Mouse (Mus musculus): ENCODE measurements around the gene Pdx1.

Gene Pdx1

GRCm38 (mm10) chr5:147284365-147284764 lies 14.6 kb downstream of the Pdx1 start:
- no peak for DNase-seq (ENCODE audit: low spot score in 2 of 2)

DNA sequence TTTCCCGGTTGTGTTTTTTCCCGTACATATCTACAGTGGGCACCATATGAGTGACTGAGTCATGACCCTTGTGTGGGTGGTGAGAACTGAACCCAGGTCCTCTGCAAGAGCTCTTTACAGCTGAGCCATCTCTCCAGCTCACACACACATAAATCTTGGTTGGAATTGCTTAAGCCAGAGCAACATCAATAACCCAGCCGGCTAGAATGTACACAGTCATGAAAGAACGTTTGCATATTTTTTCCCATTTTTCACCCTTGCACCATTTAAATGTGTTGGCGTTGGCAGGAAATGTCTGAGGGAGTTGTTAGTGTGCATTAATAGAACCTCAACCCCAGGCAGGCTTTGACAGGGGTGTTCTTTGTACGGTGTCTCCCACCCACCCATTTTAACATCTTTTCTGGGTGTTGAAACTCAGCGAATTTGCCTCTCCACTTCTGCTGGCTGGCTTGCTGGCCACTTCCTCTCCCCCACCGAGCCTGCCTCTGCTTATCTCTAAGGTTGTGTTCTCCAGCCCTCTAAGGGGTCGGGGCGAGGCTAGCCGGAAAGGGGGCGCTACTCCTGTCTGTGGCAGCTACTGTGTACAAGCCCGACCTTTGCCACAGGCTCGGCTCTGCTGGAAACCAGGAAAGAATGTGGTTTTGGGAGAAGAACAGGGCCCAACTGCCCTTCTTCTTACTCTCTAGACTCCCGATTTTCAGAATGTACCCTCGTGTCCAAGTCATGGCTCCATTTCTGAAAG lies 22.2 kb downstream of the Pdx1 start:
- DNase-seq (ENCODE audit: low spot score in 2 of 2), result no peak

GRCm38 (mm10) chr5:147292506-147293120 lies 22.9 kb downstream of the Pdx1 start:
- no peak for DNase-seq (ENCODE audit: low spot score in 2 of 2)

DNA sequence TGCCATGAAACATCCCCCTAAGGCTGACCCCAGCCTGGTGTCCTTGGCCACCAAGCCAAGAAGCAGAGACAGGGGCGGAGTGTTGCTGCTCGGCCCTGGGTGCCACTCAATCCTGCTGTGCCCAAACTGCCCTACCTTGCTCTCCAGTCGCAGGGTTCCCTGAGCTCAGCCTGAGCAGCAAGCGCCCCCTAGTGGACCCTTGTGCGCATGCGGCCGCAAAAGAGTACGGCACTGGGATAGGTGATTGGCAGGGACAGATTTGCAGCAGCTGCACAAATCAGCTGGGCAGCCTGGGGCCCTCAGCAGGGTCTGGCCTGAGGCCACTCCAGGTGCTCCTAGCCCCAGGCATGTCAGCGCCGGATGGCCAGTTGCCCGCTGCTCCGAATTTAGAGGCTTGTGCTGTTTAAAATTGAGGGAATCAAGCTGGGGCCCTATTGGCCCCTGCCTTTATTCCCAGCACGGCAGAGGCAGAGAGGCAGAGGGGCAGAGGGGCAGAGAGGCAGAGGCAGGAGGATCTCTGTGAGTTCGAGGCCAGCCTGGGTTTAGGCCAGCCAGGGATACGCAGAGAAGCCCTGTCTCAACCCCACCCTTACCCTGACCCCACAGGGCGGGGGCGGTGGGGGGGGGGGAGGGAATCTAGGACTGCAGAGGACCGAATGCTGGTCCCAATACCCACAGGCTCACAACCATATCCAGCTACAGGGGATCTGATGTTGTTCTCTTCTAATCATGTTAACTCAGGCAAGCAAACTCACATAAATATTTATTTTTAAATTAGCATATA lies 23.6 kb downstream of the Pdx1 start:
- DNase-seq (ENCODE audit: low spot score in 2 of 2), result peak; percentile 41 to 66

- no peak for DNase-seq (ENCODE audit: low spot score in 2 of 2)
These were observed 24.4 kb downstream of the Pdx1 start for GRCm38 (mm10) chr5:147294121-147294520.

DNA sequence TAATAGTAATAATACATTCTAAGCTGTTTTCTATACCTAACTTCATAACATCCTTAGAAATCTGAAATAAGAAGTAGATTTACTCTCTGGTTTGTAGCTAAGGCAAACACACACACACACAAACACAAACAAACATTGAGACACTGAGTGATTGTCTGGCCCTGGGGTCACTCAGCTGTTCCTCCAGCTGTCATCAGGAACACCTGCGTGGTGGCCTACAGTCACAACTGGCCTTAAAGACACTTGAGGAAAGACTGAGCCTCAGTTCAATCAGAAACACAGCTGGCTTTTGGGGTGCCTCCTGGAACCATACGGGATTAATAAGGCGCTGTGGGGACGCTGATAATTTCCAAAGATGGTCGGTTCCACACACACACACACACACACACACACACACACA lies 27.5 kb downstream of the Pdx1 start:
- no peak for DNase-seq (ENCODE audit: low spot score in 2 of 2)

- no peak for DNase-seq (ENCODE audit: low spot score in 2 of 2)
These were observed 29.7 kb downstream of the Pdx1 start for GRCm38 (mm10) chr5:147299255-147300000.

- DNase-seq (ENCODE audit: low spot score in 2 of 2), result no peak
These were observed 30.2 kb downstream of the Pdx1 start for GRCm38 (mm10) chr5:147300001-147300363.

DNA sequence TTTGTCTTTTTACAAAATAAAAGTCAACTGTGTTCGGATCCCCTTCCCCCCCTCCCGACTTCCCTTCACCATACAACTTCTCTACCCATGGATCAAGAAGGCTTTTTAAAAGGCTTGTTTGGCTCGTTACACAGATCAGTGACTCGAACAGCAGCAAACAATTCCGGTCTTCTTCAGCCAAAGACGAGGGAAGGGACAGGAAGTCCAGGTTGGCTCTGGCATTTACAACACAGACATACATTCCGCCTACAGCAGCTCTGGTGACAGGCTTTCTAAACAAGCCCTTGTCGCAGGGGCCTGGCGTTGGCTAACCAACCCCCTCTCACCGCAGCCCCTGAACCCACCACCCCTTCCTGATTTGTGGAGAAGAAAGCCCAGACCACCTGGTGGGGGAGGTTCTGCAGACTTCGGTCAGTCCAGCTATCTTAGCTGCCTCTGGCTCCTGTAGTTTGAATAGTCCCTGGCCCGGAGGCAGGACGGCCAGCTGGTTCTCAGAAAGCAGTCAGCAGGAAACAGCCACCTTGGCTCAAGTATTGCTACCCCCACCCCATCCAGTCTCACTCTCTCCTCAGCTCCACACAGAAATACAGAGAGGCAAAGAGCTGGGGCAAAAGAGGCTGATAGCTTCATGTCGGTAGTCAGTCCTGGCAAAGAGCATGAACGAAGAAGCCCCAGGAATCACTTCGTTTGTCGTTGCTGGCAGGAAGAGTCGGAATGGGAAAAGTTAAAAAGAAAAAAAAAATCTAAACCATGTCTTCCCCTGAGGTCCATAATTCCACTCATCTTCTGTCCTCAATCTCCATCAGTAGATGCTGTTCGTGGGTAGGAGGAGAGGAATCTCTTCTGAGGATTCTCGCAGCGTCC lies 31.4 kb downstream of the Pdx1 start:
- no peak for DNase-seq (ENCODE audit: low spot score in 2 of 2)

GRCm38 (mm10) chr5:147301781-147302070 lies 32.0 kb downstream of the Pdx1 start:
- DNase-seq (ENCODE audit: low spot score in 2 of 2), result no peak

- no peak for DNase-seq (ENCODE audit: low spot score in 2 of 2)
These were observed 32.4 kb downstream of the Pdx1 start for GRCm38 (mm10) chr5:147302141-147302540.

- no peak for DNase-seq (ENCODE audit: low spot score in 2 of 2)
These were observed 33.1 kb downstream of the Pdx1 start for GRCm38 (mm10) chr5:147302746-147303400.

DNA sequence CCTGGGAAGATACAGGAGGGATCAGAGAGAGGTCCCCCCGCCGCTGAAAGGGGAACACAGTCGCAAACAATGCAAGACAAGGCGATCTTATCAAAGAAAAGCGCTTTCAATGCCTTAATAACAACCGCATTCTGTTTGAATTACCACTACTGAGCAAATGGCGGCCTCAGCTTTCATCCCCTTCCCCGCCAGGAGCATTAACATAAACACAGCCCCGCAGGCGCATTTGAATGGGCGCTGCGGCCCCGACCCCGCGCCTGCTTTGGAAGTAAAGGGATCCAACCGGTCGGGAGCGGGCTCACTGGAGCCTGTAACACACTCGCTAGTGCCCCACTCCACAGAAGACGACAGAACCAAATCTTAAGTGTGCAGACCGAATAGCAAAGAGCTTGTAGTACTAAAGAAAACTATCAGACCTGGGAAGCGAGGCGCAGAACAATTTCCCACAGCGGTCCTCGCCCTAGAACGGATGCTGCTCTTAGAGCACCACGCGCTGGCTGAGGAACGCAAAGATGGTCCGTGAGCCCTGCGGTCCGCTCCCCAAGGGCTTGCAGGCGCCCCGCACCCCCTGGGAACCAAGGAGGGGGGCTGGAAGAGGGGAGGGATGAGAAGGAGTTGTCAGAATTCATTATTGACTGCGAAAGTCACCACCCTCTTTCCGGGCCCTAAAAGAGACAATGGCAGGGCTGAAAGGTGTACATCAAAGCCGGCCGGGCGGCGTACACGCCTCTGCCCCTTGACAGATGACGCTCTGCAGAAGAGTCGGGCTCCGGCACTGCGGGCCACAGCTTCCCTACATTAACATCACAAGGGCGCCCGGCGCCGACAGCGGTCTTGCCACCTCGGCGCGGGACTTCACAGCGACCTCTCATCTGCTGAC lies 34.8 kb downstream of the Pdx1 start:
- DNase-seq (ENCODE audit: low spot score in 2 of 2), result no peak

- no peak for DNase-seq (ENCODE audit: low spot score in 2 of 2)
These were observed 35.4 kb downstream of the Pdx1 start for GRCm38 (mm10) chr5:147305166-147305565.

GRCm38 (mm10) chr5:147305856-147306637 lies 36.3 kb downstream of the Pdx1 start:
- DNase-seq (ENCODE audit: low spot score in 2 of 2), result no peak

DNA sequence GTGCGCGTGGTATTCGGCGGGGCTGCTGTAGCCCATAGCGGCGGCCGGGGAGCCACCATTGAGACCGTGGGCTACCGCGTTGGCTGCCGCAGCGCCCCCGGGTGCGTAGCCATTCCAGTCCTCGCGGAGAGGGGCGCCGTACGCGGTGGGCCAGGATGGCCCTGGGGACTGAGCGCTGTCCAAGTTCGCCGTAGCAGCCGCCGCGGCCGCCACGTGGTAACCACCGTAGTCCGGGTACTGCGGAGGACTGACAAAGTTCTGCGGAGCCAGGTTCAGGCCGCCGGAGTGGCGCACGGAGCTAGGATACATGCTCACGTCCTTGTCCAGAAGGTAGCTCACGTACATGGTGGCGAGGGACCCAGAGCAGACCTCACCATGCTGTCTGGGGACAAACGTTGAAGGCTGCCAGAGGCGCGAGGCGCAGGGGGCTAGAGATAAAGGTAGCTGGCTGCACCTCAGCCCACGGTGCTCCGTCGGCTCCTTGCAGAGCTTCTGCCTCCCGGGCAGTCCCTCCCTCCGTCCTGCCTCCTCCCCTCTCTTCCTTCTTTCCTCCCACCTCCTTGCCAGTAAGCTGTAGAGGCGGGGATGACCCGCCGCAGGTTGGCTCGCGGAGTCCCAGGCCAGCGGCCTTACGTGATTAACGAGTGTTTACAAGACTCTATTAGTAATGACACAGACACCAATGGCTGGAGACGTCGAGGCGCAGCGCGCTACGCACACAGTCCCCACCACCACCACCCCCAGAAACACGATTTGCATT lies 37.1 kb downstream of the Pdx1 start, which contains the start of gene Cdx2:
Cdx2 (minus strand) TSS at position 633 of the 760 bp plus-strand sequence.
- no peak for DNase-seq (ENCODE audit: low spot score in 2 of 2)

DNA sequence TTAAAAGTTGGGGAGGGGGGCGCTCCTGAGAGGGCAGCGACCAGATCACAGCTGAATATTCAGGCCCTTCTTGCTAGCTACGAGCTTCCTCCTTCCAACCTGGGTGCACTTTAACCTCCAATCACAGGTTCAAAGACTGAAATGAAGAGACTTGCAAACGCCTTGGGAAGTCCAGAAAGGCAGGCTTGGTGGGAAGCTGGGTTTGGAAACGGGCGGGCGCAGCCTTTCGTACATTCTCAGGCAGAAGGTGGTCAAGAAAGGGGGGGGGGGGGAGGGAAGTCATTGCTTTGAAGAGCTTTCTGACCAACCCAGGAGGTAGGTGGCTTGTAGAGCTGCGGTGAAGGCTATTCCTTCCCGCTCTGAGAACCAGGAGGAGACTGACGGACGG lies 37.6 kb downstream of the Pdx1 start:
- DNase-seq (ENCODE audit: low spot score in 2 of 2), result no peak

DNA sequence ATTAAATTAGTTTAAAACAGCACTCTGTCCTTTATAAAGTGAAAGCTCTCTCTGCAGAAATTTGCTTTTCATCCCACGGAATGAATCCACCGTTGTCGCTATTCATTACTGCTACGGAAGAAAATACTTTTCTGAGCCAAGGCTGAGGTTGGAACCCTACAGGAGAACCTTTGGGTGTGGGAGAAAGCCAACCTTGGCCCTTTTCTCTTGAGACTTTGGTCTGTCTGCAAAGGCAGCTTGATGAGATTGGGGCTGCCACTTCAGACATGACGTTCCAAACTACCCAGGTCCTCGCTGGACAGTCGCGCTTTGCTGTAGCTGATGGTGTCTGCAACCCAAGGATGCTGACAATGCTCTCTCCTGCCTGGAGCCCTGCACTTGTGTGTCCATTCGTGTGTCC lies 38.7 kb downstream of the Pdx1 start:
- DNase-seq (ENCODE audit: low spot score in 2 of 2), result no peak

Measured in right cerebral cortex, postnatal 10 days (tissue).